ENCODE assay signal across 24 mouse cellular contexts in the genomic region with DNA sequence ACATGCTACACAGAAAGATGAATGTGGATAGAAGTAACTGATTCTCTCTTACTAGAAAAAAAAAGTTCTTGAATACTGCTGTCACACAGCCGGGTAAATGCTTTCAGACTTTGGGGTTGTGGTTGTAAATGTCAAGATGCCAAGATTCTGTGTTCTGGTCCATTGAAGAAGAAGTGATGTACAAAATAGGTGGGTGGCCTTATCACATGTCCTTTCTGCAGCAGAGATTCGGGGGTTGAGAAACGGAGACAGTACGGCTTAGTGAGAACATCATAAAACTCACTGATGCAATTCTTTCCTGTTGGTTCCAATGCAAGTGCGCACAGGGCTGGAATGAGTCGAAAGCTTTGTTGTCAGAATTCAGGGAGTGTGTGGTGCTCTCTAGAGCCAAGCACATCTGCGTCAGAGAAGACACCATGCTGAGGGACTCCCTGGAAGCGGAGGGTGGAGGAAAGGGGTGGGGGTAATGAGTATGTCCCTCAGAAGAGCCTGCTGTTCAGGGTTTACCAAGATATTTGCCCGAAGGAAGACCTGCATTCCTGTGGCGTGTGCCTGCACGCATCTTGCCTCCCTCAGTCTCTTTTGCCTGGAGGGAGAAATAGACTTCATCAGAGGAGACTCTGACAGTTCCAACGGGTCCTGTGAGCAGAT.
A peak's percentile ranks its signal among the peaks of the same experiment; 100 is the strongest.
DNase-seq lines count a peak whose midpoint lies in the region; ATAC-seq lines count a peak whose summit lies in the region.
"Had no signal": no experiment of that assay in that cellular context is flagged by ENCODE, and none has a peak within 500 bp of the region (broad histone marks: within the 10 kb centered on the region; RNA-seq: fewer than 3 reads in every experiment).

No protein-coding gene starts in this region.

- peak; percentile 19 for DNase-seq in embryo, embryonic 10 days (ENCODE audit: low spot score)
- DNase-seq in embryo, embryonic 9.5 days (ENCODE audit: extremely low spot score): no peak
- no peak for DNase-seq in heart, adult 11 months
- no peak for DNase-seq in gastrocnemius, adult 18-20 months (ENCODE audit: low spot score)
- DNase-seq: adrenal gland, adult 8-10 months; cerebellum, adult 8-10 months; gastrocnemius, postnatal 25 days; kidney, adult 11 months; layer of hippocampus, postnatal 36 days; lung, adult 2 months; lung, postnatal 4 days; right cerebral cortex, postnatal 14 days; spleen, adult 18-20 months; thymus, postnatal 36 days had no signal

- H3K9me3 ChIP-seq in neural tube, embryonic 14.5 days (ENCODE audit: control insufficient read depth, low read length): no peaks in the 10 kb centered on the region
- no peaks in the 10 kb centered on the region for H3K9me3 ChIP-seq in neural tube, embryonic 15.5 days (replicated peaks)
- no peaks in the 10 kb centered on the region for H3K9me3 ChIP-seq in embryonic facial prominence, embryonic 15.5 days (replicated peaks)
- H3K9me3 ChIP-seq: forebrain, embryonic 13.5 days; liver, embryonic 12.5 days; midbrain, embryonic 12.5 days; neural tube, embryonic 12.5 days had no signal

- H3K36me3 ChIP-seq in neural tube, embryonic 14.5 days (ENCODE audit: control insufficient read depth, insufficient read depth, low read length): no peaks in the 10 kb centered on the region
- no peaks in the 10 kb centered on the region for H3K36me3 ChIP-seq in neural tube, embryonic 15.5 days
- no peaks in the 10 kb centered on the region for H3K36me3 ChIP-seq in embryonic facial prominence, embryonic 15.5 days
- H3K36me3 ChIP-seq: G1E; liver, embryonic 12.5 days; midbrain, embryonic 12.5 days; neural tube, embryonic 12.5 days had no signal

- H3K9ac ChIP-seq in neural tube, embryonic 14.5 days (replicated peaks; ENCODE audit: low read depth, low read length): no peak overlapping the region
- H3K9ac ChIP-seq in neural tube, embryonic 15.5 days (replicated peaks): no peak overlapping the region
- no peak overlapping the region for H3K9ac ChIP-seq in embryonic facial prominence, embryonic 15.5 days
- H3K9ac ChIP-seq: forebrain, embryonic 13.5 days; liver, embryonic 12.5 days; midbrain, embryonic 12.5 days; neural tube, embryonic 12.5 days had no signal

- no peaks in the 10 kb centered on the region for H3K27me3 ChIP-seq in neural tube, embryonic 14.5 days (ENCODE audit: control insufficient read depth, insufficient read depth, low read length)
- H3K27me3 ChIP-seq in neural tube, embryonic 15.5 days (replicated peaks): no peaks in the 10 kb centered on the region
- no peaks in the 10 kb centered on the region for H3K27me3 ChIP-seq in embryonic facial prominence, embryonic 15.5 days
- H3K27me3 ChIP-seq: forebrain, embryonic 13.5 days; liver, embryonic 12.5 days; midbrain, embryonic 12.5 days; neural tube, embryonic 12.5 days had no signal

- no peaks in the 10 kb centered on the region for H3K4me1 ChIP-seq in neural tube, embryonic 14.5 days (ENCODE audit: control insufficient read depth, insufficient read depth, low read length)
- no peaks in the 10 kb centered on the region for H3K4me1 ChIP-seq in neural tube, embryonic 15.5 days
- H3K4me1 ChIP-seq in embryonic facial prominence, embryonic 15.5 days: no peaks in the 10 kb centered on the region
- H3K4me1 ChIP-seq: forebrain, embryonic 13.5 days; liver, embryonic 12.5 days; midbrain, embryonic 12.5 days; neural tube, embryonic 12.5 days had no signal

- no peak overlapping the region for H3K4me3 ChIP-seq in neural tube, embryonic 14.5 days (ENCODE audit: low read depth, low read length)
- no peak overlapping the region for H3K4me3 ChIP-seq in neural tube, embryonic 15.5 days (replicated peaks)
- H3K4me3 ChIP-seq in embryonic facial prominence, embryonic 15.5 days (replicated peaks): no peak overlapping the region
- H3K4me3 ChIP-seq: forebrain, embryonic 13.5 days; liver, embryonic 12.5 days; midbrain, embryonic 12.5 days; neural tube, embryonic 12.5 days had no signal

- no peak overlapping the region for H3K27ac ChIP-seq in neural tube, embryonic 14.5 days (ENCODE audit: low read depth, low read length)
- H3K27ac ChIP-seq in neural tube, embryonic 15.5 days (replicated peaks): no peak overlapping the region
- no peak overlapping the region for H3K27ac ChIP-seq in embryonic facial prominence, embryonic 15.5 days (replicated peaks)
- H3K27ac ChIP-seq: forebrain, embryonic 13.5 days; hindbrain, postnatal 0 days; liver, embryonic 12.5 days; midbrain, embryonic 12.5 days; neural tube, embryonic 12.5 days had no signal

- H3K4me2 ChIP-seq in neural tube, embryonic 14.5 days (ENCODE audit: low read depth, low read length): no peak overlapping the region
- no peak overlapping the region for H3K4me2 ChIP-seq in neural tube, embryonic 15.5 days
- H3K4me2 ChIP-seq in embryonic facial prominence, embryonic 15.5 days (replicated peaks): 0 out of 2 replicates have a peak overlapping the region, but pooled peaks have one; percentile 1
- H3K4me2 ChIP-seq: forebrain, embryonic 13.5 days; liver, embryonic 12.5 days; midbrain, embryonic 12.5 days; neural tube, embryonic 12.5 days had no signal

- 63% methylated on average over 12 of the region's 12 CpGs for WGBS in neural tube, embryonic 14.5 days
- WGBS in neural tube, embryonic 15.5 days: 55% methylated on average over 12 of the region's 12 CpGs
- WGBS in embryonic facial prominence, embryonic 15.5 days: 28% methylated on average over 12 of the region's 12 CpGs

- peak; percentile 61; the same call in 1 of the 2 replicates for ATAC-seq in neural tube, embryonic 14.5 days (ENCODE audit: low read depth)
- no peak; the same call in 1 of the 2 replicates for ATAC-seq in neural tube, embryonic 15.5 days (ENCODE audit: low FRiP score)
- ATAC-seq in embryonic facial prominence, embryonic 15.5 days (ENCODE audit: insufficient number of reproducible peaks, low FRiP score, low TSS enrichment, low read depth): peak; percentile 72
- no peak for ATAC-seq in megakaryocyte-erythroid progenitor cell, adult 5-6 weeks (replicated peaks; ENCODE audit: low FRiP score, low TSS enrichment, poor library complexity, severe bottlenecking)
- ATAC-seq: forebrain, embryonic 13.5 days; hindbrain, postnatal 0 days; liver, embryonic 12.5 days had no signal

Comparison
In these comparisons a context has a peak if more than half of its experiments do, and no peak if none do; other contexts are left out.
1. ATAC-seq: peak in neural tube, embryonic 14.5 days (single experiment) and embryonic facial prominence, embryonic 15.5 days (single experiment); none in neural tube, embryonic 15.5 days (single experiment) and megakaryocyte-erythroid progenitor cell, adult 5-6 weeks (single experiment).